Mouse (Mus musculus): ENCODE data around the gene Ugt1a7c. TPM values are rescaled to one million over a fixed set of nuclear protein-coding genes. Genes with fewer than 3 reads are reported as not detected.
"Not testable (repeated sequence)": the region's sequence is repeated elsewhere in the genome, so short reads cannot be mapped to it uniquely, and the experiment has no call there.

Ugt1a7c gene
- polyA plus RNA-seq (2016; fragmentation: Nextera tagmentation; extraction: Ambion mirVana): 0.55 and 0.70 TPM in 2 replicates

GRCm38 (mm10) chr1:88094941-88095492 is at the start of gene Ugt1a7c:
Gene Ugt1a7c (plus strand): TSS chr1:88095062.
- Histone ChIP-seq H3K4me3 (replicated peaks) (no peak within 1 kb of the TSS), H3K27me3 (no peaks in the 10 kb centered on the region), H3K9me3 (no peaks in the 10 kb centered on the region), H3K36me3 (replicated peaks) (no peaks in the 10 kb centered on the region), H3K4me1 (no peaks in the 10 kb centered on the region), H3K4me2 (no peak within 1 kb of the TSS), H3K9ac (no peak within 1 kb of the TSS), H3K27ac (no peak within 1 kb of the TSS)
- 68% methylated on average over 10 of the region's 10 CpGs for WGBS
- no peak for ATAC-seq (ENCODE audit: low FRiP score)

GRCm38 (mm10) chr1:88047408-88047807 is 47.5 kb upstream of the Ugt1a7c start:
- not testable (repeated sequence) for H3K9me3 ChIP-seq; H3K27ac ChIP-seq; H3K4me2 ChIP-seq; H3K36me3 ChIP-seq (replicated peaks); H3K4me1 ChIP-seq; H3K4me3 ChIP-seq (replicated peaks); H3K27me3 ChIP-seq; H3K9ac ChIP-seq; ATAC-seq (ENCODE audit: low FRiP score)
- 82% methylated on average over 2 of the region's 2 CpGs for WGBS

GRCm38 (mm10) chr1:88055088-88055487 is 39.8 kb upstream of the Ugt1a7c start, which contains the start of gene Ugt1a10:
Gene Ugt1a10 (plus strand): TSS chr1:88055388.
- Histone ChIP-seq H3K36me3 (replicated peaks) (no peaks in the 10 kb centered on the region), H3K4me2 (no peak within 1 kb of the TSS), H3K27me3 (no peaks in the 10 kb centered on the region), H3K9me3 (no peaks in the 10 kb centered on the region), H3K9ac (no peak within 1 kb of the TSS), H3K4me3 (replicated peaks) (no peak within 1 kb of the TSS), H3K4me1 (no peaks in the 10 kb centered on the region), H3K27ac (no peak within 1 kb of the TSS)
- 81% methylated on average over 1 of the region's 1 CpGs for WGBS
- ATAC-seq (ENCODE audit: low FRiP score): no peak

- H3K9ac ChIP-seq; H3K4me3 ChIP-seq (replicated peaks); H3K27ac ChIP-seq; H3K36me3 ChIP-seq (replicated peaks); ATAC-seq (ENCODE audit: low FRiP score); H3K4me2 ChIP-seq; H3K4me1 ChIP-seq; H3K27me3 ChIP-seq; H3K9me3 ChIP-seq: not testable (repeated sequence)
- 30% methylated on average over 1 of the region's 2 CpGs for WGBS
Measured at GRCm38 (mm10) chr1:88066472-88067102, 28.3 kb upstream of the Ugt1a7c start.

- Histone ChIP-seq H3K4me2 (no peak within 1 kb of the TSS), H3K36me3 (replicated peaks) (no peaks in the 10 kb centered on the region), H3K27ac (no peak within 1 kb of the TSS), H3K27me3 (no peaks in the 10 kb centered on the region), H3K4me1 (no peaks in the 10 kb centered on the region), H3K9ac (no peak within 1 kb of the TSS), H3K4me3 (replicated peaks) (no peak within 1 kb of the TSS), H3K9me3 (no peaks in the 10 kb centered on the region)
- 85% methylated on average over 2 of the region's 2 CpGs for WGBS
- no peak for ATAC-seq (ENCODE audit: low FRiP score)
Measured at GRCm38 (mm10) chr1:88070495-88070894, 24.4 kb upstream of the Ugt1a7c start, which contains the start of gene Ugt1a9. Gene Ugt1a9 (plus strand): TSS chr1:88070800.

- Histone ChIP-seq H3K27ac (no peak overlapping the region), H3K36me3 (replicated peaks) (no peaks in the 10 kb centered on the region), H3K9ac (no peak overlapping the region), H3K9me3 (no peaks in the 10 kb centered on the region), H3K27me3 (no peaks in the 10 kb centered on the region), H3K4me1 (no peaks in the 10 kb centered on the region), H3K4me3 (replicated peaks) (no peak overlapping the region), H3K4me2 (no peak overlapping the region)
- 87% methylated on average over 4 of the region's 4 CpGs for WGBS
- no peak for ATAC-seq (ENCODE audit: low FRiP score)
Measured at GRCm38 (mm10) chr1:88070902-88071301, 24.0 kb upstream of the Ugt1a7c start.

GRCm38 (mm10) chr1:88074471-88074870 is 20.4 kb upstream of the Ugt1a7c start:
- Histone ChIP-seq H3K4me2 (no peak overlapping the region), H3K27ac (no peak overlapping the region), H3K9me3 (no peaks in the 10 kb centered on the region), H3K27me3 (no peaks in the 10 kb centered on the region), H3K36me3 (replicated peaks) (no peaks in the 10 kb centered on the region), H3K9ac (no peak overlapping the region), H3K4me1 (no peaks in the 10 kb centered on the region), H3K4me3 (replicated peaks) (no peak overlapping the region)
- WGBS: 91% methylated on average over 2 of the region's 2 CpGs
- ATAC-seq (ENCODE audit: low FRiP score): no peak

GRCm38 (mm10) chr1:88077128-88077527 is 17.7 kb upstream of the Ugt1a7c start:
- Histone ChIP-seq H3K4me2 (no peak overlapping the region), H3K27me3 (no peaks in the 10 kb centered on the region), H3K4me3 (replicated peaks) (no peak overlapping the region), H3K27ac (no peak overlapping the region), H3K9me3 (no peaks in the 10 kb centered on the region), H3K9ac (no peak overlapping the region), H3K4me1 (no peaks in the 10 kb centered on the region), H3K36me3 (replicated peaks) (no peaks in the 10 kb centered on the region)
- 81% methylated on average over 1 of the region's 1 CpGs for WGBS
- no peak for ATAC-seq (ENCODE audit: low FRiP score)

- H3K27me3 ChIP-seq: no peaks in the 10 kb centered on the region
- H3K4me3 ChIP-seq (replicated peaks): no peak overlapping the region
- no peak overlapping the region for H3K27ac ChIP-seq
- no peaks in the 10 kb centered on the region for H3K9me3 ChIP-seq
- no peak overlapping the region for H3K9ac ChIP-seq
- H3K36me3 ChIP-seq (replicated peaks): no peaks in the 10 kb centered on the region
- no peaks in the 10 kb centered on the region for H3K4me1 ChIP-seq
- no peak overlapping the region for H3K4me2 ChIP-seq
- WGBS: 95% methylated on average over 1 of the region's 1 CpGs
- no peak for ATAC-seq (ENCODE audit: low FRiP score)
Measured at GRCm38 (mm10) chr1:88081670-88082069, 13.2 kb upstream of the Ugt1a7c start.

- Histone ChIP-seq H3K4me1 (no peaks in the 10 kb centered on the region), H3K4me3 (replicated peaks) (no peak overlapping the region), H3K9me3 (no peaks in the 10 kb centered on the region), H3K27me3 (no peaks in the 10 kb centered on the region), H3K9ac (no peak overlapping the region), H3K36me3 (replicated peaks) (no peaks in the 10 kb centered on the region), H3K27ac (no peak overlapping the region), H3K4me2 (no peak overlapping the region)
- no peak for ATAC-seq (ENCODE audit: low FRiP score)
- 81% methylated on average over 1 of the region's 1 CpGs for WGBS
Measured at GRCm38 (mm10) chr1:88086125-88086524, 8.7 kb upstream of the Ugt1a7c start.

GRCm38 (mm10) chr1:88087513-88087912 is 7.3 kb upstream of the Ugt1a7c start, which contains the start of gene Ugt1a8:
Gene Ugt1a8 (plus strand): TSS chr1:88087813.
- no peak within 1 kb of the TSS for H3K4me3 ChIP-seq (replicated peaks)
- no peak for ATAC-seq (ENCODE audit: low FRiP score)
- H3K27me3 ChIP-seq: no peaks in the 10 kb centered on the region
- no peak within 1 kb of the TSS for H3K4me2 ChIP-seq
- H3K27ac ChIP-seq: no peak within 1 kb of the TSS
- H3K36me3 ChIP-seq (replicated peaks): no peaks in the 10 kb centered on the region
- 84% methylated on average over 3 of the region's 3 CpGs for WGBS
- no peak within 1 kb of the TSS for H3K9ac ChIP-seq
- H3K4me1 ChIP-seq: no peaks in the 10 kb centered on the region
- no peaks in the 10 kb centered on the region for H3K9me3 ChIP-seq

GRCm38 (mm10) chr1:88092341-88092740 is 2.5 kb upstream of the Ugt1a7c start:
- Histone ChIP-seq H3K9me3 (no peaks in the 10 kb centered on the region), H3K27ac (no peak overlapping the region), H3K4me3 (replicated peaks) (no peak overlapping the region), H3K9ac (no peak overlapping the region), H3K4me2 (no peak overlapping the region), H3K4me1 (no peaks in the 10 kb centered on the region), H3K36me3 (replicated peaks) (no peaks in the 10 kb centered on the region), H3K27me3 (no peaks in the 10 kb centered on the region)
- ATAC-seq (ENCODE audit: low FRiP score): no peak

- H3K27me3 ChIP-seq; H3K9ac ChIP-seq; H3K4me3 ChIP-seq (replicated peaks); H3K4me2 ChIP-seq; H3K36me3 ChIP-seq (replicated peaks); H3K27ac ChIP-seq; H3K9me3 ChIP-seq; ATAC-seq (ENCODE audit: low FRiP score); H3K4me1 ChIP-seq: not testable (repeated sequence)
- WGBS: 88% methylated on average over 3 of the region's 3 CpGs
Measured at GRCm38 (mm10) chr1:88094270-88094676, 589 bp upstream of the Ugt1a7c start.

All from forebrain, embryonic 12.5 days (tissue).